Mouse (Mus musculus) kidney, adult 2 months (tissue): Measurements from ENCODE around the gene Cyp2d11. TPM values are rescaled to one million over a fixed set of nuclear protein-coding genes. Genes with fewer than 3 reads are reported as not detected.
A peak's percentile ranks its signal among the peaks of the same experiment; 100 is the strongest.

Source experiments
- DNase-seq: peaks from one replicate; pipeline ENCODE4 v3.0.0; 2021
- H3K27ac ChIP-seq: fragments of 200-500 bp; 2 replicates; pipeline ENCODE4 v1.5.1; 2012; ENCODE audit warnings: low read depth, low read length, control low read depth, inconsistent platforms; ENCODE audit not compliant: insufficient read depth
- H3K27me3 ChIP-seq: fragments of 200-500 bp; replicated peaks from 2 replicates; pipeline ENCODE4 v1.6.1; 2012; ENCODE audit warnings: mild to moderate bottlenecking, moderate library complexity, low read length, inconsistent platforms; ENCODE audit not compliant: control insufficient read depth, insufficient read depth
- H3K36me3 ChIP-seq: fragments of 200-500 bp; 2 replicates; pipeline ENCODE4 v1.6.1; 2012; ENCODE audit warnings: mild to moderate bottlenecking, moderate library complexity, low read length, inconsistent platforms; ENCODE audit not compliant: control insufficient read depth, insufficient read depth
- H3K4me1 ChIP-seq: fragments of 200-500 bp; 2 replicates; pipeline ENCODE4 v1.6.1; 2011; ENCODE audit warnings: low read length; ENCODE audit not compliant: control insufficient read depth, insufficient read depth
- H3K4me3 ChIP-seq: fragments of 200-500 bp; 2 replicates; pipeline ENCODE4 v1.5.1; 2011; ENCODE audit warnings: mild to moderate bottlenecking, low read depth, low read length, control low read depth; ENCODE audit not compliant: insufficient read depth
- CTCF ChIP-seq: fragments of 200-500 bp; conservative IDR thresholded peaks from 2 replicates; pipeline ENCODE4 v1.5.1; 2011; ENCODE audit warnings: low read depth, mild to moderate bottlenecking, control low read depth, low read length, moderate library complexity, mixed read lengths; ENCODE audit not compliant: insufficient read depth, insufficient read length
- POLR2A ChIP-seq: fragments of 200-500 bp; IDR thresholded peaks from one replicate; pipeline ENCODE4 v1.6.1; 2011; ENCODE audit warnings: low read depth, low read length, control low read depth
- WGBS: fragments of 180-500 bp; shearing (Covaris S2); methylation state at CpG from one replicate; pipeline ENCODE4 v1.1.7; 2018; 5-methylcytosine and 5-hydroxymethylcytosine counted together
- polyA plus RNA-seq: library from polyadenylated mRNA; depleted of rRNA; stranded (reverse); fragments of >200 nt; gene quantifications from 2 replicates; pipeline ENCODE4 v1.2.3, GENCODE M21; 2012

Cyp2d11 gene
- polyA plus RNA-seq, 1 experiment: not detected

GRCm38 (mm10) chr15:82380714-82381062 is 13.1 kb downstream of the Cyp2d11 start:
- H3K27ac ChIP-seq: peak overlapping the region; percentile 75
- TF ChIP-seq CTCF: no peak
- TF ChIP-seq POLR2A: no peak
- no peaks in the 10 kb centered on the region for H3K27me3 ChIP-seq
- peaks cover 11% of the 10 kb centered on the region; the same call in 1 of the 2 replicates for H3K4me1 ChIP-seq
- H3K36me3 ChIP-seq: no peaks in the 10 kb centered on the region
- DNase-seq: no peak
- peak overlapping the region; percentile 65 for H3K4me3 ChIP-seq
- 24% methylated on average over 7 of the region's 7 CpGs for WGBS

GRCm38 (mm10) chr15:82379871-82380713 is 13.7 kb downstream of the Cyp2d11 start, which contains the start of gene Cyp2d22:
Gene Cyp2d22, minus strand, starts transcription at chr15:82380260.
- peak; percentile 77 for DNase-seq
- H3K4me3 ChIP-seq: peak within 1 kb of the TSS; percentile 65
- 2% methylated on average over 18 of the region's 24 CpGs for WGBS
- H3K36me3 ChIP-seq: no peaks in the 10 kb centered on the region
- H3K27ac ChIP-seq: peak within 1 kb of the TSS; percentile 86
- TF ChIP-seq CTCF (no peak), POLR2A (peak; percentile 18)
- H3K4me1 ChIP-seq: peaks cover 11% of the 10 kb centered on the region; the same call in 1 of the 2 replicates
- H3K27me3 ChIP-seq: no peaks in the 10 kb centered on the region

- Histone ChIP-seq H3K4me1 (peaks cover 11% of the 10 kb centered on the region; the same call in 1 of the 2 replicates), H3K36me3 (no peaks in the 10 kb centered on the region), H3K27me3 (no peaks in the 10 kb centered on the region), H3K27ac (peak overlapping the region; percentile 86), H3K4me3 (peak overlapping the region; percentile 65)
- TF ChIP-seq POLR2A: no peak
- TF ChIP-seq CTCF: no peak
- DNase-seq: no peak
- 23% methylated on average over 7 of the region's 7 CpGs for WGBS
Measured at GRCm38 (mm10) chr15:82379511-82379870, 14.3 kb downstream of the Cyp2d11 start.

- Histone ChIP-seq H3K27me3 (no peaks in the 10 kb centered on the region), H3K27ac (peak overlapping the region; percentile 86), H3K4me3 (peak overlapping the region; percentile 12), H3K36me3 (no peaks in the 10 kb centered on the region), H3K4me1 (peaks cover 11% of the 10 kb centered on the region; the same call in 1 of the 2 replicates)
- 32% methylated on average over 15 of the region's 15 CpGs for WGBS
- TF ChIP-seq POLR2A: no peak
- TF ChIP-seq CTCF: no peak
- peak; percentile 56 for DNase-seq
Measured at GRCm38 (mm10) chr15:82378261-82379180, 15.3 kb downstream of the Cyp2d11 start.

GRCm38 (mm10) chr15:82377701-82378100 is 16.1 kb downstream of the Cyp2d11 start:
- peak overlapping the region; percentile 86 for H3K27ac ChIP-seq
- no peaks in the 10 kb centered on the region for H3K36me3 ChIP-seq
- no peak for DNase-seq
- no peak for TF ChIP-seq POLR2A
- no peak for TF ChIP-seq CTCF
- H3K4me3 ChIP-seq: no peak overlapping the region
- no peaks in the 10 kb centered on the region for H3K27me3 ChIP-seq
- H3K4me1 ChIP-seq: peaks cover 11% of the 10 kb centered on the region; the same call in 1 of the 2 replicates
- WGBS: 74% methylated on average over 5 of the region's 5 CpGs

GRCm38 (mm10) chr15:82376393-82377138 is 17.3 kb downstream of the Cyp2d11 start:
- Histone ChIP-seq H3K27ac (peak overlapping the region; percentile 86), H3K4me1 (peaks cover 11% of the 10 kb centered on the region; the same call in 1 of the 2 replicates), H3K27me3 (no peaks in the 10 kb centered on the region), H3K36me3 (no peaks in the 10 kb centered on the region), H3K4me3 (no peak overlapping the region)
- no peak for TF ChIP-seq CTCF
- TF ChIP-seq POLR2A: no peak
- peak; percentile 89 for DNase-seq
- 62% methylated on average over 17 of the region's 17 CpGs for WGBS
